Mouse (Mus musculus) bone marrow, adult 2 months (tissue): ENCODE results near the gene Pdxp.

Experiments
- CTCF ChIP-seq: fragments of 200-500 bp; IDR thresholded peaks from 2 replicates; pipeline ENCODE4 v1.5.1; 2011; ENCODE audit warnings: low read length, control low read depth; ENCODE audit not compliant: control insufficient read depth, insufficient read depth
- POLR2A ChIP-seq: fragments of 200-500 bp; IDR thresholded peaks from 2 replicates; pipeline ENCODE4 v1.6.1; 2011; ENCODE audit warnings: low read depth, mild to moderate bottlenecking, control low read depth, low read length, borderline replicate concordance; ENCODE audit not compliant: control insufficient read depth

DNA sequence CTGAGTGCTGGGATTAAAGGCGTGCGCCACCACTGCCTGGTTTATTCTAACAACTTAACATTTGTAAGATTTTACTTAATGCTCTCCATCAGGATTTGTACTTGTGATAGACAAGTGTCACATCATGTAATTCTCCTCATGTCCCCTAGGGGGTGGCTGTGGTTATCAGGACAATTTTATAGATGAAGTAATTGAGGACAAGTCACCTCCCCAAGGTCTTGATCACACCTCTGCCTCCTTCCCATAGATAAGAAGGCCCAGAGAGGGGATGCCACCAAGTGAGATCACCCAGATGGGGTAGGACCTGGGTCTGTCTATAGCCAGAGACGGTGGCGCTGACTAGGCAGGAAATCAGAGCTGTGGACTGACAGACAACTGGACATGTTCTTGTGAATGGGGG, 42.6 kb downstream of the Pdxp start:
- TF ChIP-seq CTCF (no peak), POLR2A (no peak)
